ENCODE assay signal across 10 mouse cellular contexts in genomic region chr15:99344148-99344870, GRCm38 (mm10). TPM values are rescaled to one million over a fixed set of nuclear protein-coding genes. Genes with fewer than 3 reads are reported as not detected.
DNase-seq lines count a peak whose midpoint lies in the region; ATAC-seq and TF ChIP-seq lines count a peak whose summit lies in the region.
"Had no signal": no experiment of that assay in that cellular context is flagged by ENCODE, and none has a peak within 500 bp of the region (broad histone marks: within the 10 kb centered on the region; RNA-seq: fewer than 3 reads in every experiment).

No protein-coding gene starts in this region.

- 0 out of 2 replicates have a peak overlapping the region, but pooled peaks have one; percentile 3 for H3K9ac ChIP-seq in hindbrain, embryonic 12.5 days
- H3K9ac ChIP-seq in neural tube, embryonic 14.5 days (replicated peaks; ENCODE audit: low read depth, low read length) = no peak overlapping the region
- H3K9ac ChIP-seq: liver, embryonic 15.5 days had no signal

- peaks cover 21% of the 10 kb centered on the region for H3K4me1 ChIP-seq in hindbrain, embryonic 12.5 days
- peaks cover 10% of the 10 kb centered on the region; the same call in 1 of the 2 replicates for H3K4me1 ChIP-seq in neural tube, embryonic 14.5 days (ENCODE audit: control insufficient read depth, insufficient read depth, low read length)

- H3K27ac ChIP-seq in layer of hippocampus, adult 2 months = peak overlapping the region; percentile 88
- H3K27ac ChIP-seq in hindbrain, embryonic 12.5 days = 0 out of 2 replicates have a peak overlapping the region, but pooled peaks have one; percentile 26
- peak overlapping the region; percentile 60 for H3K27ac ChIP-seq in neural tube, embryonic 14.5 days (ENCODE audit: low read depth, low read length)
- H3K27ac ChIP-seq: liver, embryonic 15.5 days had no signal

- WGBS in hindbrain, embryonic 12.5 days = 67% methylated on average over 8 of the region's 8 CpGs
- WGBS in neural tube, embryonic 14.5 days = 76% methylated on average over 8 of the region's 8 CpGs

- H3K4me3 ChIP-seq in layer of hippocampus, adult 2 months = no peak overlapping the region
- no peak overlapping the region for H3K4me3 ChIP-seq in hindbrain, embryonic 12.5 days
- no peak overlapping the region for H3K4me3 ChIP-seq in neural tube, embryonic 14.5 days (ENCODE audit: low read depth, low read length)
- H3K4me3 ChIP-seq: liver, embryonic 15.5 days had no signal

- H3K27me3 ChIP-seq in hindbrain, embryonic 12.5 days = no peaks in the 10 kb centered on the region
- H3K27me3 ChIP-seq in neural tube, embryonic 14.5 days (ENCODE audit: control insufficient read depth, insufficient read depth, low read length) = no peaks in the 10 kb centered on the region
- H3K27me3 ChIP-seq: liver, embryonic 15.5 days; Patski had no signal

- DNase-seq in layer of hippocampus, adult 2 months (ENCODE audit: low spot score in 2 of 2) = no peak
- no peak for DNase-seq in layer of hippocampus, adult 11-12 months (ENCODE audit: low spot score)
- peak; percentile 68 for DNase-seq in fibroblast of lung, adult 2 months (ENCODE audit: low read depth)
- DNase-seq in yolk sac, embryonic 10.5 days (ENCODE audit: low spot score) = no peak
- DNase-seq in thymus, postnatal 10 days (ENCODE audit: low spot score in 2 of 2) = no peak
- no peak for DNase-seq in adrenal gland, adult 8-10 months

- no peak for ATAC-seq in hindbrain, embryonic 12.5 days (ENCODE audit: low FRiP score)
- no peak for ATAC-seq in neural tube, embryonic 14.5 days (ENCODE audit: low read depth)
- ATAC-seq: Patski had no signal

- H3K4me2 ChIP-seq in hindbrain, embryonic 12.5 days (replicated peaks) = no peak overlapping the region
- H3K4me2 ChIP-seq in neural tube, embryonic 14.5 days (ENCODE audit: low read depth, low read length) = no peak overlapping the region
- H3K4me2 ChIP-seq: liver, embryonic 15.5 days had no signal

- no peaks in the 10 kb centered on the region for H3K9me3 ChIP-seq in hindbrain, embryonic 12.5 days (replicated peaks)
- no peaks in the 10 kb centered on the region for H3K9me3 ChIP-seq in neural tube, embryonic 14.5 days (ENCODE audit: control insufficient read depth, low read length)
- H3K9me3 ChIP-seq: liver, embryonic 15.5 days had no signal

- no peak for TF ChIP-seq CTCF in layer of hippocampus, adult 2 months (conservative IDR thresholded peaks at IDR 0.05)

- H3K36me3 ChIP-seq in hindbrain, embryonic 12.5 days = no peaks in the 10 kb centered on the region
- no peaks in the 10 kb centered on the region for H3K36me3 ChIP-seq in neural tube, embryonic 14.5 days (ENCODE audit: control insufficient read depth, insufficient read depth, low read length)
- H3K36me3 ChIP-seq: liver, embryonic 15.5 days had no signal

RNA-seq across cellular contexts. Expression of gene Fmnl3, which starts 26.0 kb away (rescaled TPM):
- total RNA-seq in layer of hippocampus, adult 2 months (2021) = 1 to 10 TPM; 9.0 to 9.7 TPM
- polyA plus RNA-seq in hindbrain, embryonic 12.5 days (2016; fragmentation: Nextera tagmentation; extraction: Ambion mirVana) = 19.7 and 23.4 TPM in 2 replicates
- polyA plus RNA-seq in neural tube, embryonic 14.5 days (2014; fragmentation: Nextera tagmentation; extraction: Ambion mirVana) = 7.3 and 8.8 TPM in 2 replicates
- 10 to 100 TPM; 16.5 to 29.3 (median 24.4) TPM for total RNA-seq in adrenal gland, adult 8-10 months (2022)

RNA-seq across cellular contexts. Expression of gene Tmbim6, which starts 48.4 kb away (rescaled TPM):
- 100 to 1,000 TPM; 341 to 355 TPM for total RNA-seq in layer of hippocampus, adult 2 months (2021)
- polyA plus RNA-seq in hindbrain, embryonic 12.5 days (2016; fragmentation: Nextera tagmentation; extraction: Ambion mirVana) = 271 and 274 TPM in 2 replicates
- 245 and 257 TPM in 2 replicates for polyA plus RNA-seq in neural tube, embryonic 14.5 days (2014; fragmentation: Nextera tagmentation; extraction: Ambion mirVana)
- total RNA-seq in adrenal gland, adult 8-10 months (2022) = 100 to 1,000 TPM; 442 to 837 (median 596) TPM

RNA-seq across cellular contexts. Expression of gene Fam186b, which starts 48.6 kb away (rescaled TPM):
- total RNA-seq in layer of hippocampus, adult 2 months (2021) = 1 to 10 TPM; 1.2 to 1.9 TPM
- 0.10 and 0.22 TPM in 2 replicates for polyA plus RNA-seq in hindbrain, embryonic 12.5 days (2016; fragmentation: Nextera tagmentation; extraction: Ambion mirVana)
- polyA plus RNA-seq in neural tube, embryonic 14.5 days (2014; fragmentation: Nextera tagmentation; extraction: Ambion mirVana) = 0.53 and 0.66 TPM in 2 replicates
- total RNA-seq in adrenal gland, adult 8-10 months (2022) = 1 to 10 TPM; 2.6 to 4.5 (median 3.8) TPM
- polyA plus RNA-seq: liver, embryonic 15.5 days had no signal

RNA-seq across cellular contexts. Expression of gene Prpf40b, which starts 49.4 kb away (rescaled TPM):
- 100 to 1,000 TPM; 114 to 119 TPM for total RNA-seq in layer of hippocampus, adult 2 months (2021)
- polyA plus RNA-seq in hindbrain, embryonic 12.5 days (2016; fragmentation: Nextera tagmentation; extraction: Ambion mirVana) = 82.3 and 83.3 TPM in 2 replicates
- 96.9 and 113 TPM in 2 replicates for polyA plus RNA-seq in neural tube, embryonic 14.5 days (2014; fragmentation: Nextera tagmentation; extraction: Ambion mirVana)
- total RNA-seq in adrenal gland, adult 8-10 months (2022) = 10 to 100 TPM; 46.5 to 76.6 (median 51.2) TPM

Comparison
In these comparisons a context has a peak if more than half of its experiments do, and no peak if none do; other contexts are left out.
1. H3K27ac ChIP-seq: peak in every context shown above with its lines; median percentile 88 in layer of hippocampus, adult 2 months; 60 in neural tube, embryonic 14.5 days; 26 in hindbrain, embryonic 12.5 days.